Mouse (Mus musculus) liver, postnatal 0 days (tissue): Measurements from ENCODE around the gene Fen1. TPM values are rescaled to one million over a fixed set of nuclear protein-coding genes. Genes with fewer than 3 reads are reported as not detected.

Experiments used
- ATAC-seq: fragments of 200-750 bp; cut with Nextera tagmentation; 2 replicates; pipeline ENCODE4 v1.8.0; 2017; ENCODE audit warnings: mild to moderate bottlenecking, moderate library complexity
- DNase-seq: peaks from one replicate; pipeline ENCODE4 v3.0.0-alpha.2; 2016
- H3K27ac ChIP-seq: fragments of 300-500 bp; sonication (generic); 2 replicates; pipeline ENCODE4 v1.5.1; 2014; ENCODE audit warnings: antibody characterized with exemption, moderate library complexity, mild to moderate bottlenecking, low read depth
- H3K27me3 ChIP-seq: fragments of 300-500 bp; sonication (generic); 2 replicates; pipeline ENCODE4 v1.6.1; 2014; ENCODE audit warnings: low read length, control low read depth, mixed read lengths; ENCODE audit not compliant: insufficient read depth
- H3K36me3 ChIP-seq: fragments of 300-500 bp; sonication (generic); replicated peaks from 2 replicates; pipeline ENCODE4 v1.6.1; 2014; ENCODE audit warnings: mild to moderate bottlenecking, control low read depth, low read length, moderate library complexity, mixed read lengths; ENCODE audit not compliant: insufficient read depth
- H3K4me1 ChIP-seq: fragments of 300-500 bp; sonication (generic); 2 replicates; pipeline ENCODE4 v1.6.1; 2014; ENCODE audit warnings: antibody characterized with exemption, mild to moderate bottlenecking, control low read depth; ENCODE audit not compliant: insufficient read depth
- H3K4me2 ChIP-seq: fragments of 300-500 bp; sonication (generic); 2 replicates; pipeline ENCODE4 v1.6.1; 2014; ENCODE audit warnings: low read depth, mild to moderate bottlenecking, low read length, moderate library complexity, mixed read lengths
- H3K4me3 ChIP-seq: fragments of 300-500 bp; sonication (generic); 2 replicates; pipeline ENCODE4 v1.5.1; 2014; ENCODE audit warnings: low read depth, low read length
- H3K9ac ChIP-seq: fragments of 300-500 bp; sonication (generic); replicated peaks from 2 replicates; pipeline ENCODE4 v1.6.1; 2014; ENCODE audit warnings: mild to moderate bottlenecking, moderate library complexity
- H3K9me3 ChIP-seq: fragments of 300-500 bp; sonication (generic); 2 replicates; pipeline ENCODE4 v1.6.1; 2016; ENCODE audit warnings: mild to moderate bottlenecking, control low read depth, low read length, mixed read lengths
- CTCF ChIP-seq: sonication (generic); IDR thresholded peaks from 2 replicates; pipeline ENCODE4 v1.5.1; 2016; ENCODE audit warnings: antibody characterized with exemption, low read depth
- EP300 ChIP-seq: IDR thresholded peaks from 2 replicates; pipeline ENCODE4 v1.6.1; 2016; ENCODE audit warnings: antibody characterized with exemption, low read depth, mild to moderate bottlenecking
- whole genome bisulfite sequencing: fragments of 180-500 bp; shearing (Covaris S2); extraction: QIAGEN DNeasy Blood & Tissue Kit; methylation state at CpG from one replicate; pipeline ENCODE4 v1.1.7; 2014; ENCODE audit not compliant: insufficient replicate concordance; 5-methylcytosine and 5-hydroxymethylcytosine counted together
- polyA plus RNA-seq: library from polyadenylated mRNA; unstranded; fragments of >200 nt; fragmentation: Nextera tagmentation; extraction: Ambion mirVana; gene quantifications from 2 replicates; pipeline ENCODE4 v1.2.1, GENCODE M21; 2015

Fen1 gene
- polyA plus RNA-seq, 1 experiment from 2014 or later = 67.0 TPM

DNA sequence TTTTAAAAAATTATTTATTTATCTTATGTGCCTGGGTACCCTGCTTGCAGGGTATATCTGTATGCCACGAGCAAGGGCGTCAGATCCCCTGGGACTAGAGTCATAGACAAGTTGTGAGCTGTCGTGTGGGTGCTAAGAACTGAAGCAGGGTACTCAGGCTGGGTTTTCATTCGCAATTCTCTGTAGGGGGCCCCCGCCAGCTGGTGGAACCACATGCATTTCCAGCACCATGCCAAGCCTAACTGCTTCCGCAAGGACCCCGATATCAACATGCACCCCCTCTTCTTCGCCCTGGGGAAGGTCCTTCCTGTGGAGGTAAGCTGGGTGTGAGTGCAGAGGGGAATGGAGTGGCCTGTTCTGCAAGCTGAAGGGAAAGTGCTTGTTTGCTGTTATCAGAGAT, 17.4 kb downstream of the Fen1 start:
- H3K27me3 ChIP-seq = no peaks in the 10 kb centered on the region
- H3K4me3 ChIP-seq = no peak overlapping the region
- peaks cover 36% of the 10 kb centered on the region for H3K4me1 ChIP-seq
- 89% methylated on average over 8 of the region's 8 CpGs for WGBS
- H3K4me2 ChIP-seq = no peak overlapping the region
- H3K36me3 ChIP-seq = peaks cover 51% of the 10 kb centered on the region
- DNase-seq = no peak
- no peak overlapping the region for H3K9ac ChIP-seq
- no peak overlapping the region for H3K27ac ChIP-seq
- no peaks in the 10 kb centered on the region for H3K9me3 ChIP-seq
- ATAC-seq = no peak
- TF ChIP-seq EP300 = no peak
- no peak for TF ChIP-seq CTCF

DNA sequence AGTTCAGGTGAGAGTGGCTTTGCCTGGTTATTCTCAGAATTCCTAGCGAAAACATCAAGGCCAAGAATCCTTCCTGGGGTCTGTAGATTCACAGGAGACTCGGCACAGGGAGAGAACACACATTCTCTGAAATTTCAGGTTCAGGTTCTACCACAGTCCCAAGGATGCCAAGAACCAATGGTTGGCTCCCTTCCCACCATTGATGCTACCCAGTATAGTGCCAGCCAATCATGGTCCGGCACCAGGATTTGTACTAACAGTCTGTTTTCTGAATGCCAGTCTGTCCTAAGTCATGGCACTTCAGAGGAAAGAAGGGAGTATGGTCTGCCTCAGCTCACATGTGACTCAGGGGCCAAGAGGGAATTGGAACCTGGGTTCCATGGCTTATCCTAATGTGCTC, 18.1 kb downstream of the Fen1 start:
- peaks cover 29% of the 10 kb centered on the region for H3K4me1 ChIP-seq
- 92% methylated on average over 3 of the region's 3 CpGs for WGBS
- TF ChIP-seq CTCF (no peak), EP300 (no peak)
- no peaks in the 10 kb centered on the region for H3K9me3 ChIP-seq
- peaks cover 46% of the 10 kb centered on the region for H3K36me3 ChIP-seq
- H3K4me3 ChIP-seq = no peak overlapping the region
- H3K9ac ChIP-seq = no peak overlapping the region; the same call in 1 of the 2 replicates
- DNase-seq = no peak
- H3K4me2 ChIP-seq = no peak overlapping the region
- no peak overlapping the region for H3K27ac ChIP-seq
- H3K27me3 ChIP-seq = no peaks in the 10 kb centered on the region
- ATAC-seq = no peak

GRCm38 (mm10) chr19:10184096-10184495, 19.9 kb downstream of the Fen1 start:
- Histone ChIP-seq H3K9ac (peak overlapping the region; percentile 83), H3K4me2 (peak overlapping the region; percentile 96), H3K4me3 (peak overlapping the region; percentile 95), H3K36me3 (peaks cover 36% of the 10 kb centered on the region), H3K27ac (peak overlapping the region; percentile 89), H3K27me3 (no peaks in the 10 kb centered on the region), H3K4me1 (peaks cover 29% of the 10 kb centered on the region), H3K9me3 (no peaks in the 10 kb centered on the region)
- 37% methylated on average over 12 of the region's 12 CpGs for WGBS
- TF ChIP-seq CTCF (no peak), EP300 (no peak)
- DNase-seq (no peak), ATAC-seq (peak; percentile 20)

- WGBS = 3% methylated on average over 35 of the region's 35 CpGs
- Histone ChIP-seq H3K36me3 (peaks cover 29% of the 10 kb centered on the region), H3K27ac (peak overlapping the region; percentile 89), H3K9me3 (0 out of 2 replicates have a peak, but pooled peaks cover under 1% of the 10 kb centered on the region), H3K4me2 (peak overlapping the region; percentile 96), H3K4me1 (peaks cover 29% of the 10 kb centered on the region), H3K9ac (peak overlapping the region; percentile 83), H3K27me3 (no peaks in the 10 kb centered on the region), H3K4me3 (peak overlapping the region; percentile 95)
- peak; percentile 70 for DNase-seq
- ATAC-seq = peak; percentile 74
- TF ChIP-seq EP300 (no peak), CTCF (no peak)
These were observed 20.5 kb downstream of the Fen1 start for GRCm38 (mm10) chr19:10183299-10183983.

- H3K27me3 ChIP-seq = no peaks in the 10 kb centered on the region
- peak within 1 kb of the TSS; percentile 95 for H3K4me3 ChIP-seq
- 0% methylated on average over 62 of the region's 70 CpGs for WGBS
- H3K27ac ChIP-seq = peak within 1 kb of the TSS; percentile 89
- peaks cover 23% of the 10 kb centered on the region for H3K4me1 ChIP-seq
- 0 out of 2 replicates have a peak, but pooled peaks cover 3% of the 10 kb centered on the region for H3K9me3 ChIP-seq
- peaks cover 24% of the 10 kb centered on the region for H3K36me3 ChIP-seq
- peak within 1 kb of the TSS; percentile 83 for H3K9ac ChIP-seq
- ATAC-seq (peak; percentile 91), DNase-seq (peak; percentile 92)
- H3K4me2 ChIP-seq = peak within 1 kb of the TSS; percentile 96
- 0 out of 2 replicates have a peak, but pooled peaks have one; percentile 34 for TF ChIP-seq EP300
- peak; percentile 64 for TF ChIP-seq CTCF
These were observed 21.2 kb downstream of the Fen1 start, which contains the start of gene Fads1 for GRCm38 (mm10) chr19:10182670-10183298. Fads1 (plus strand) TSS chr19:10182888.

GRCm38 (mm10) chr19:10182142-10182541, 21.8 kb downstream of the Fen1 start:
- TF ChIP-seq CTCF (no peak), EP300 (no peak; the same call in 1 of the 2 replicates)
- WGBS = 28% methylated on average over 7 of the region's 7 CpGs
- Histone ChIP-seq H3K4me1 (peaks cover 20% of the 10 kb centered on the region), H3K4me3 (peak overlapping the region; percentile 95), H3K9me3 (0 out of 2 replicates have a peak, but pooled peaks cover 3% of the 10 kb centered on the region), H3K27me3 (no peaks in the 10 kb centered on the region), H3K36me3 (peaks cover 19% of the 10 kb centered on the region), H3K9ac (peak overlapping the region; percentile 83), H3K4me2 (peak overlapping the region; percentile 96), H3K27ac (peak overlapping the region; percentile 89)
- ATAC-seq (peak; percentile 1; the same call in 1 of the 2 replicates), DNase-seq (no peak)
